Mouse (Mus musculus) intestine, postnatal 0 days (tissue): ENCODE results near the gene Kalrn. TPM values are rescaled to one million over a fixed set of nuclear protein-coding genes. Genes with fewer than 3 reads are reported as not detected.

Experiments
- ATAC-seq: fragments of 200-750 bp; cut with Nextera tagmentation; 2 replicates; pipeline ENCODE4 v1.8.0; 2017; ENCODE audit warnings: mild to moderate bottlenecking, moderate TSS enrichment, moderate library complexity
- H3K27ac ChIP-seq: fragments of 300-500 bp; sonication (generic); 2 replicates; pipeline ENCODE4 v1.5.1; 2014; ENCODE audit warnings: mild to moderate bottlenecking, low read depth, low read length, moderate library complexity
- H3K27me3 ChIP-seq: fragments of 300-500 bp; sonication (generic); replicated peaks from 2 replicates; pipeline ENCODE4 v1.6.1; 2014; ENCODE audit warnings: low read length, mixed read lengths; ENCODE audit not compliant: control insufficient read depth, insufficient read depth
- H3K36me3 ChIP-seq: fragments of 300-500 bp; sonication (generic); 2 replicates; pipeline ENCODE4 v1.6.1; 2014; ENCODE audit warnings: mild to moderate bottlenecking, moderate library complexity; ENCODE audit not compliant: control insufficient read depth, insufficient read depth
- H3K4me1 ChIP-seq: fragments of 300-500 bp; sonication (generic); replicated peaks from 2 replicates; pipeline ENCODE4 v1.6.1; 2014; ENCODE audit warnings: antibody characterized with exemption, low read length, mixed read lengths; ENCODE audit not compliant: control insufficient read depth, insufficient read depth
- H3K4me2 ChIP-seq: fragments of 300-500 bp; sonication (generic); replicated peaks from 2 replicates; pipeline ENCODE4 v1.6.1; 2014; ENCODE audit warnings: low read depth, mild to moderate bottlenecking, moderate library complexity
- H3K4me3 ChIP-seq: fragments of 300-500 bp; sonication (generic); 2 replicates; pipeline ENCODE4 v1.5.1; 2014; ENCODE audit warnings: low read depth, low read length
- H3K9ac ChIP-seq: fragments of 300-500 bp; sonication (generic); 2 replicates; pipeline ENCODE4 v1.6.1; 2014; ENCODE audit warnings: mild to moderate bottlenecking, low read depth, low read length
- H3K9me3 ChIP-seq: fragments of 300-500 bp; sonication (generic); 2 replicates; pipeline ENCODE4 v1.6.1; 2016; ENCODE audit warnings: mixed run types; ENCODE audit not compliant: control insufficient read depth
- CTCF ChIP-seq: sonication (generic); IDR thresholded peaks from 2 replicates; pipeline ENCODE4 v1.5.1; 2016; ENCODE audit warnings: low read depth, mild to moderate bottlenecking, control low read depth, antibody characterized with exemption, moderate library complexity
- WGBS: fragments of 180-500 bp; shearing (Covaris S2); extraction: QIAGEN DNeasy Blood & Tissue Kit; methylation state at CpG from one replicate; pipeline ENCODE4 v1.1.7; 2014; 5-methylcytosine and 5-hydroxymethylcytosine counted together
- polyA plus RNA-seq: library from polyadenylated mRNA; unstranded; fragments of >200 nt; fragmentation: Nextera tagmentation; extraction: Ambion mirVana; gene quantifications from 2 replicates; pipeline ENCODE4 v1.2.1, GENCODE M21; 2015

The Kalrn gene
- polyA plus RNA-seq, 1 experiment from 2014 or later, result 7.5 TPM

DNA sequence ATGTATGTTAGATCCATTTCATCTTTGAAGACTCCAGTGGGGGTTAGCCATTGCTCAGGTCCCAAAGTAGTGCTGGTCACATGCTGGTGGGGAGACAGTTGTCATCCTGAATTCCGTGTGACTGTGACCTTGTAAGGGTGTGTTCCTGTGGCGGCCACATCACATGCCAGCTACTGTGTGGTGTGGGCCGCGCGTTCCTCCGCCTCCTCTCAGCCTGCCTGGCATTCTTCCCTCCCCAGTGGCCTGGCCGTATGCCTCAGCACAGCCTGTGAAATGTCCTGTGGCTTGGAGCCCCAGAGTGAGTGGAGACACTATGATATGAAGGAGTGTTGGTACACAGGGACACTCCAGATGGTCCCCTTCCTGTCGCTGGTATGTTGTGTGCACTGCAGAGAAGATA, 635.8 kb downstream of the Kalrn start:
- no peak overlapping the region for H3K4me3 ChIP-seq
- ATAC-seq, result no peak
- H3K4me2 ChIP-seq, result no peak overlapping the region
- H3K27me3 ChIP-seq, result no peaks in the 10 kb centered on the region
- H3K36me3 ChIP-seq, result no peaks in the 10 kb centered on the region
- TF ChIP-seq CTCF, result no peak
- H3K4me1 ChIP-seq, result no peaks in the 10 kb centered on the region; the same call in none of the 2 replicates
- 78% methylated on average over 8 of the region's 8 CpGs for WGBS
- no peak overlapping the region for H3K27ac ChIP-seq
- H3K9ac ChIP-seq, result no peak overlapping the region
- no peaks in the 10 kb centered on the region for H3K9me3 ChIP-seq

DNA sequence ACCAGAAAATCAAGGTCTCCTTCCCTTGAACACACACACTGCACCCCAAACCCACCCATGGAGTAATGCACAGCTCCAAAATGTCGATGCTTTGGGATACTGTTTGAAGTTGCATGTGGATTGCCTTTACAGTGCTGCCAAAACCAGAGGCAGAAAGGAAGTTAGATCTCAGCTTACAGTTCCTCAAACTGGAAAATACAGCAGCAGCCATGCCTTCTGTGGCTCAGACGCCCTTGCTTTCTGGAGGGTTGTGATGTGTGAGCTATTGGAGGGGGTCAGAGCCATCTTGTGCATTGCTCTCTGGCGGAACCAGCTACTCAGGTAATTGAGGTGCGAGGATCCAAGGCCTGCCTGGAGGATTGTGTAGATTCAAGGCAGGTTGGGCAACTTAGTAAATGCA, 636.4 kb downstream of the Kalrn start:
- 85% methylated on average over 4 of the region's 4 CpGs for WGBS

DNA sequence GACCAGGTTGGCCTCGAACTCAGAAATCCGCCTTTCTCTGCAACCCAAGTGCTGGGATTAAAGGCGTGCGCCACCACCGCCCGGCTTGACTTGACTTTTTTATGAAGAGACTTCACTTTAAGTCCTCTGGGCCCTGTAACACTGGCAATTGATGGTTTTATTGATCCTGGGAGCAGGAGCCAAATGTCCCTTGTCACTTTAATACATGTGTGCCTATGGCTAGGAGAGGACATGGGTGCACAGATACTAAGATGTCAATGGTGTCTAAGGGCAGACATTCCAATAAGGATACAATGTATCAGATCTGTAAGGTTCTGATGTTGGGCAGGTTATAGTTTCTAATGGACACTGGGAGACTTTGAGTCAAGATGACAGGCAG, 637.9 kb downstream of the Kalrn start:
- Histone ChIP-seq H3K4me3 (no peak overlapping the region), H3K4me1 (no peaks in the 10 kb centered on the region; the same call in none of the 2 replicates), H3K4me2 (no peak overlapping the region), H3K9ac (no peak overlapping the region), H3K9me3 (no peaks in the 10 kb centered on the region), H3K27me3 (no peaks in the 10 kb centered on the region), H3K27ac (no peak overlapping the region), H3K36me3 (no peaks in the 10 kb centered on the region)
- ATAC-seq, result no peak
- TF ChIP-seq CTCF, result no peak
- 95% methylated on average over 6 of the region's 6 CpGs for WGBS

More for the DNA sequence above, 636.4 kb downstream of the Kalrn start:
- Histone ChIP-seq H3K27ac (no peak overlapping the region), H3K36me3 (no peaks in the 10 kb centered on the region), H3K4me3 (no peak overlapping the region), H3K4me2 (no peak overlapping the region), H3K9me3 (no peaks in the 10 kb centered on the region), H3K4me1 (no peaks in the 10 kb centered on the region; the same call in none of the 2 replicates), H3K9ac (no peak overlapping the region), H3K27me3 (no peaks in the 10 kb centered on the region)
- TF ChIP-seq CTCF, result no peak
- no peak for ATAC-seq

DNA sequence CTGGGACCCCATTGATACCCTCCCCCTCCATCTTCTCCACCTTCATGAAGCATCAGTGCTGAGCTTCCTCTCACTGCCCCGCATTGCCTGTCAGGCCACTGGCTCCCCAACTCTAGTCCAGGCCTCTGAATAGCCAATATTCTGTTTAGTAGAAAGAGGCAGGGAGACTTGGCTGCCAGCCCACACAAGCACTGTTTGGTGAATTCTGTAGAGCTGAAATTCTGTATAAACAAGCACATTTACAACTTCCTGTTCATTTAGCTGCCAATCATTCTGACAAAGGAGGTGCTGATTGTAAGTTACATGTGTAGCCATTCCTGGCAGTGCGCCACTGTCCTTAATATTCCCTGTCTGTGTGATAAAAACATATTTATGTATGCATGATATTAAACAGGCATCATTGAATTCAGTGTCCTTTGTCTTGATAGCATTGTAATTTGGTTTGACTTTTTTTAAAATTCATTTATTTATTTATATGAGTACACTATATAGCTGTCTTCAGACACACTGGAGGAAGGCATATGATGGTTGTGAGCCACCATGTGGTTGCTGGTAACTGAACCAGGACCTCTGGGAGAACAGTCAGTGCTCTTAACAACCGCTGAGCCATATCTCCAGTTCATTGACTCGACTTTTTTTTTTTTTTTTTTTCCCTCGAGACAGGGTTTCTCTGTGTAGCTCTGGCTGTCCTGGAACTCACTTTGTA, 638.5 kb downstream of the Kalrn start:
- Histone ChIP-seq H3K36me3 (no peaks in the 10 kb centered on the region), H3K4me1 (no peaks in the 10 kb centered on the region; the same call in none of the 2 replicates), H3K27ac (peak overlapping the region; percentile 54; the same call in 1 of the 2 replicates), H3K27me3 (no peaks in the 10 kb centered on the region), H3K9me3 (no peaks in the 10 kb centered on the region), H3K9ac (no peak overlapping the region), H3K4me2 (no peak overlapping the region), H3K4me3 (no peak overlapping the region)
- ATAC-seq, result no peak
- 46% methylated on average over 5 of the region's 5 CpGs for WGBS
- TF ChIP-seq CTCF, result no peak

DNA sequence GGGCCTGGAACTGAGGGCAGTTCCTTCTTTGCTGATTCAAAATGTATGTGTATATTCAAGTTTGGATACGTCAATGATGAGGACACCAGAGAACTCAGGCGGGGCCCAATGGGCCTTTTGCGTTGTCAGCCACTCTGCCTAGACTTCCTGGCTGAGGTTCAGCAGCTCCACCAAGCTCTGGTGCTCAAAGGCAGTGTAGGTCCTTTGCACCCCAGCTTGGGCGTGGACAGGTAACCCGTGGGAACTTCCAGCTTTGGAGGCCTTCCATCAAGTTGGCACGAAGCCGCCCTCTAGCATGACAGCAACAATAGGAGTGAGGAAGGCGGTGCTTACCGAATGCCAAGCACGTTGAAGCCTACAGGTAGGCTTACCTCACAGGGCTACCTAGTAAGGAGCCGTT, 639.9 kb downstream of the Kalrn start:
- Histone ChIP-seq H3K9ac (no peak overlapping the region), H3K4me1 (no peaks in the 10 kb centered on the region; the same call in none of the 2 replicates), H3K4me2 (no peak overlapping the region), H3K4me3 (no peak overlapping the region), H3K36me3 (no peaks in the 10 kb centered on the region), H3K27ac (no peak overlapping the region), H3K27me3 (no peaks in the 10 kb centered on the region), H3K9me3 (no peaks in the 10 kb centered on the region)
- no peak for ATAC-seq
- no peak for TF ChIP-seq CTCF
- 84% methylated on average over 11 of the region's 11 CpGs for whole genome bisulfite sequencing

DNA sequence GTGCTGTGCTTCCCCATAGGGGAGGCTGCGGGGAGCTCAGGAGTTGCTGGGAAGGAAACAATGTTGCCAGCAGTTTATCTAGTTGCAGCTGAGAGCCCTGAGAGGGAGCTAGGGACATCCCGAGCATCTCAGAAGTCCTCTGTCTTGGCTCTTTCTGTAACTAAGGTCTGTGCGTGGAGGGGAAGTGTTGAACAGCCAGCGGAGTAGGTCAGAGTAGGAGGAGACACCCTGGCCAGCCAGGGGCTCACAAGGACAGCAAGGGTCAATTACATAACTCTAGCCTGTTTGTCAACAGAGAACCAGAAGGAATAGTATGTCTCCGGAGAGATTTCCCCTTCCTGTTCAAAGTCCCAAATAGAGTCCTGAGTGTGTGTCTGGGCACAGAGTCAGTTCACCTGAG, 641.2 kb downstream of the Kalrn start:
- Histone ChIP-seq H3K36me3 (no peaks in the 10 kb centered on the region), H3K4me2 (no peak overlapping the region), H3K4me1 (no peaks in the 10 kb centered on the region; the same call in none of the 2 replicates), H3K9me3 (no peaks in the 10 kb centered on the region), H3K4me3 (no peak overlapping the region), H3K27me3 (no peaks in the 10 kb centered on the region), H3K27ac (no peak overlapping the region), H3K9ac (no peak overlapping the region)
- no peak for TF ChIP-seq CTCF
- WGBS, result 52% methylated on average over 5 of the region's 5 CpGs
- no peak for ATAC-seq
